Mouse (Mus musculus) neutrophil, adult 83 days (primary cell): ENCODE data around the gene Acss2. TPM values are rescaled to one million over a fixed set of nuclear protein-coding genes. Genes with fewer than 3 reads are reported as not detected.

Experiments
- total RNA-seq, 2 experiments: library from RNA; stranded (reverse); gene quantifications; one replicate each; pipeline ENCODE4 v1.2.4; 2023

Gene Acss2
- 1 to 10 TPM; 6.8 to 8.1 TPM for total RNA-seq

DNA sequence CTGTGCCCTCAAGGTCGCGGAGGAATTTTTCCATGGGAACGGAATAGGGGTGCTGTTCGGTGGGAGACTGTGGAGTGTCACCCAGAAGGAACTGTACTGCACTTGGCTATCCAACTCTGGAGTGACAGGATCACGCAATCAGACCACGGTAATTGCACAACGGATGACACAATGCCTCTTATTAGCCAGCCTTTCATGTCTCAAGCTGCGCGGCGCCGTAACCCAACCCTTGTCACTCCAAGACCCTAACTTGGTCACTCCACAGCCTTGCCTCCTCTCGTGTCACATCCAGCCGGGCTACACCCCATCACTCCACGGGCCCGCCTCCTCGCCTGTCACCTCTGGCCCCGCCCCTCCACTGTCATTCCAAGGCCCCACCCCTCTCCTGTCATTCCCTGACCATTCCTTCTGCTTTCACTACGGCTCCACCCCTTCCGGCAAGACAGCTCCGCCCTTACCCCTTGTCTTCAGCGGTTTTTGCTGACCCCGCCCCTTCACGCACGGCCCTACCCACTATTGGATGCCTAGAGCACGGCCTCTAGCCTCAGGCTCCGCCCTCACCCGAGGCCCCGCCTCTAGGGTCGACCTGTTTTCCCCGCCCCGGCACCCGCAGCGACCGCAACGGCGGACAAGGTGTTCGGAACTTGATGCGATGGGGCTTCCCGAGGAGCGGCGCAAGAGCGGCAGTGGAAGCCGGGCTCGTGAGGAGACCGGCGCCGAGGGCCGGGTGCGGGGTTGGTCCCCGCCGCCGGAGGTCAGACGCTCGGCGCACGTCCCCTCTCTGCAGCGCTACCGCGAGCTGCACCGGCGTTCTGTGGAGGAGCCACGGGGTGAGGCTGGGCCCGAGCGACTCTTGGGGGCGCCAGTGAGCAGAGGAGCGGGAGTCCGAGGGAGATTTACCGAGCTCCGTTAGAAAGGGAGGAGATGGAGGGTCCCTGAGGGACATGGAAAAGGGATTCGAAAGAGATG, at the start of gene Acss2, which contains the start of gene Ggt7:
Gene Acss2, plus strand, starts transcription at position 494 of the 969 bp plus-strand sequence.
Gene Ggt7, minus strand, starts transcription at position 783 of the 969 bp plus-strand sequence.

DNA sequence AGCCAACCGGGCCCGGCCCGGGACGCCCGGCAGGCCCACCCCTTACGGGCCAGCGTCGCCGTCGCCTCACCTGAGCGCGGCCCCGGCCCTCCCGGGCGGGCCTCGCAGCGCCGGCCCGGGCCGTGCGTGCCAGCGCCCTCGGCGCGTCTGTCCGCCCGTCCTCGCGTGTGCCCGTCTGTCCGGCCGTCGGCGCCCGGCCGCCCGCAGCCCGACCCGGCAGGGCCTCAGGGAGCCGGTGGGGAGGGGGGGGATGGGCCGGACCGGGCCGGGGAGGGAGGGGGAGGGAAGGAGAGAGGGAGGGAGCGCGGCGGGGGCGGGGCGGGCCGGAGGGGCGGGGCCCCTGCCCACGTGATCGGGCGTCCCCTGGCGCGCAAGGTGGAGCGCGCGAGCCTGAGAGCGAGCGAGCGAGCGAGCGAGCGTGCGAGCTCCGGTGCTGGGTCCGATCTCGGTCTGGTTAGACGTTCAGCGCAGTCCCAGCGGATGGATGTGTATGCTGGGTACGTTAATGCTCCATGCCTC, 44.1 kb upstream of the Acss2 start, which contains the start of gene Ncoa6:
Gene Ncoa6, minus strand, starts transcription at position 325 of the 519 bp plus-strand sequence.

DNA sequence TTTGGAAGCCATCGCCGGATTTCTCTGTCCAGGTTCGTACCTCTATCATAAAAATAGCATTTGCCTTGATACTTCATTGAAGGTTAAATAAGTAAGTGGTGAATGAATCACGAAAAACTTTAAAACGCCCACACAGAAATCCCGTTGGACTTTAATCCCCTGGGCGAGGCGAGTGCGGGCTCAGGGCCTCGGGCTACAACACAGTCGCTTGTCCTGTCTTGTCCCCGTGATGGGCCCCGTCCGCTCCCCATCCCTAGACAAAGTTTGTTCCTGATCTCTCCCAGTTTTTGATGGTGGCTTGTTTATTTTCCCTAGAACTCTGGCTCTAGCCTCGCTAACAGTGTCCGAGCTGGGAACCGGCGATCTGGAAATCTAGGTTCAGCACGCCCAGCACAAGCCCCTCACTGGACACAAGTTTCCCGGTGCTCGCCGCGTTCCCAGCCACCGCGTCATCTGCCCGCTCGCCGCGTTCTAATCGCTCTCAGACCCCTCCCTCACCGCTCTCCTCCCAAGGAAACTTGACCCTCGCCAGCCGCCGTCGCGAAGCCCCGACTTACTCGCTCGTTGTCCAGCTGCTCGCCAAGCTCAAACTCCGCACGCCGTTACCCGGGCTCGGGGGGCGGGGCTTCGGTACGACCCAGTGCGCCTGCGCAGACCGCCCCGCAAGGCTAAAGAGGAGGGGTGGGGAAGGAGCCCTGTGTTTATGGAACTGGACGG, 74.5 kb downstream of the Acss2 start, which contains the start of gene Gss:
Gene Gss, minus strand, starts transcription at position 674 of the 717 bp plus-strand sequence.

DNA sequence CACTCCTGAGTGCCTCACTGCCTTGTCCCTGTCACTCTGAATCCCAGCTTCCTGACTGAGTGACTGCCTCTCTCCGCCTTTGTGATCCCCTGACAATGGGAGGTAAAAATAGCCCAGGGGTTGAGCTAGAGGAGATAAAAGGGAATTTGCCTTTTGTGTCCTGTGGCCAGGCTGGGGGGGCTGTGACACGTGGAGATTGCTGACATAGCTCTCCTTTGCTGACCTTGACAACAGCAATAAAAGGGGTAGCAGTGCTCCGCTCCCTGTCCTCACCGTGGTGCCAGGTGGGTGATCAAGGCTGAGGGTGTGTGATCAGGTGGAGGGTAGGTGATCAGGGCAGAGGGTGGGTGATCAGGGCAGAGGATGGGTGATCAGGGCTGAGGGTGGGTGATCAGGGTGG, 93.2 kb downstream of the Acss2 start, which contains the start of gene Myh7b:
Gene Myh7b, plus strand, starts transcription at position 235 of the 400 bp plus-strand sequence.

Other genes starting within 250 kb of the Acss2 start
- gene Map1lc3a, start 241.7 kb upstream of the Acss2 start, total RNA-seq, result 10 to 100 TPM; 31.1 to 35.4 TPM
- 10 to 100 TPM; 18.6 to 19.7 TPM for gene Pigu, start 160.5 kb upstream of the Acss2 start, total RNA-seq
- 100 to 1,000 TPM; 265 to 287 TPM for gene Trp53inp2, start 136.9 kb upstream of the Acss2 start, total RNA-seq
- gene Ncoa6, start 44.1 kb upstream of the Acss2 start, total RNA-seq, result 10 to 100 TPM; 59.1 to 63.8 TPM
- not detected for gene Ggt7, start 289 bp downstream of the Acss2 start, total RNA-seq
- gene Gss, start 74.9 kb downstream of the Acss2 start, total RNA-seq, result 10 to 100 TPM; 10.1 to 11.1 TPM
- not detected for gene Myh7b, start 93.3 kb downstream of the Acss2 start, total RNA-seq
- 100 to 1,000 TPM; 127 to 136 TPM for gene Trpc4ap, start 174.4 kb downstream of the Acss2 start, total RNA-seq
- 10 to 100 TPM; 36.7 to 39.8 TPM for gene Edem2, start 211.5 kb downstream of the Acss2 start, total RNA-seq
- not detected for gene Gm17581, start 217.9 kb downstream of the Acss2 start, total RNA-seq
- not detected for gene Procr, start 233.2 kb downstream of the Acss2 start, total RNA-seq